Mouse (Mus musculus): ENCODE results near the gene Hnf1b. TPM values are rescaled to one million over a fixed set of nuclear protein-coding genes. Genes with fewer than 3 reads are reported as not detected.

Gene Hnf1b
- 0.55 TPM in 1 of 2 replicates, not detected in the other for polyA plus RNA-seq (2012)

DNA sequence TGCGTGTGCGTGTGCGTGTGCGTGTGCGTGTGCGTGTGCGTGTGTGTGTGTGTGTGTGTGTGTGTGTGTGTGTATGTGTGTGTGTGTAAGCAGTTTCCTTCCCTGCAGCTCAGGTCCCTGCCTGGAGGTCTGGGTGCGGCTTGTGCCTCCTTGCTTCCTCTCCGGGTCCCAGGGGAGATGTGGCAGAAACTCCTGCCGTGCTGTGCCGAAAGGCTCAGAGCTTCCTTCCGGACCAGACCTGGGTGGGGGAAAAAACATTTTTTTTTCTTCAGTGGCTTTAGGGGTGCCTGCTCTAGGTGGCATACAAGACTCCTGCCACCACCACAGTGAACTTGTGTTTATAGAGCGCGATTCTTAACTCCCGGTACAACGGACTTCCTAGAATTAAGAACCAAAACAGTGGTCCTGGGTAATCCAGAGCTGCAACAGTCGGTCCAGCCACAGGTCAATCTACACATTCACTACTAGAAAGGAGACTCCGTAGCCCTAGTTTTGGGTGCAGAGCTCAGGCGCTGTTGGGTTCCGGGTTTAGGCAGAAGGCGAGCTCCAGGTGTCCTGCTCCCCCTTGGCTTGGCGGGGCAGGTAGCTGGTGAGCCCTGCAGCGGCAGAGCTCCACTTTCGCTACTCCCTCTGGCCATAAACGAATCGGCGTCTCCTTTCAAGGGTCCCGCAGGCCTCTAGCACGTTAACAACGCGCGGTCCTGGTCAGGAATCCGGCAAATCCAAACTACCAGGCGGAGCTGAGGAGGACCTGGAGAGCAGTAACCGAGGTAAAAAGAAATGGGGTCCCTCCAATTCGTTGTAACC, at the start of gene Hnf1b:
Gene Hnf1b, plus strand, starts transcription at position 535 of the 807 bp plus-strand sequence.

DNA sequence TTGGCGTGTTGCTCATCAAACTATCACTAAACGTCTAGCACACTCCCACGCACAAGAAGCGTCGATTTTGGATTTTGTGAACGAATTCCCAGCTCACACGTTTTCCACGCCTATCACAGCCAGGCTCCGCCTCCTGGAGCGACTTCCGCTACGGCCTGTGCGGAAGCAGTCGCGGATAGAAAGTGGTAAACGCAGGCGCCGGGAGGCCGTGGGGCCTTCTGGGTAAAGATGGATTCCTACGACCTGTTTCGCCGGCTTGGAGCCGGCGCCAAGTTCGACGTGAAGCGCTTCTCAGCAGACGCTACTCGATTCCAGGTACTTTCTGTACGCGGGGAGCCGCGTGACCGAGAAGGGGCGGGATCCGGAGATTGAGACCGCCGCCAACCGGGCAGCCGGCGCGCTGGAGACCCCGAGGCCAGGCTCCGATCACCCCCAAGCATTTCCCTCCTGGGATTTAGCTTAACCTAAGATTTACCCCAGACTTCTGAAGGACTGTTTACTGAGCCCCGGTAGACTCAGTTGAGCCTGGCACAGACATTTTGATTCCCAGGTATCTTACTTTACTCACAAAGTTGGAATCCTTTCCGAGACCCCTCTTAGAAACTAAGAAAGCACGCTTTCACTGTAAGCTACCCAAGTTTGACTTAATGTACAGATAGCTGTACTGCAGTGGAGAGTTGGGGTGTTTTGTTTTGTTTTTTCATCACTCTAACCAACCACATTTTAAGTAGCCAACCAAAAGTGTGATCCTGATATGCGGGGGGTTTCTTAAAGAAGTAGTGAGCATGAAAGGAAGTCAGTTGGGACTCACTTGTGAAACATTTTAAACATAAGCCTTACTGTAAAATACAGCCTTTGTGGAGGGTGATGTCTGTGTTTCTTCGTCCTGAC, 92.3 kb downstream of the Hnf1b start, which contains the start of gene Ddx52:
Gene Ddx52, plus strand, starts transcription at position 113 of the 891 bp plus-strand sequence.

Other genes with a start within 250 kb of the Hnf1b start
- gene Rpl9-ps1, start 204.4 kb upstream of the Hnf1b start, polyA plus RNA-seq (2012), result not detected in 2 replicates
- 59.9 and 76.6 TPM in 2 replicates for gene Ccl3, start 200.7 kb upstream of the Hnf1b start, polyA plus RNA-seq (2012)
- gene Ccl4, start 187.5 kb upstream of the Hnf1b start, polyA plus RNA-seq (2012), result 13.6 and 17.5 TPM in 2 replicates
- gene Wfdc17, start 146.1 kb upstream of the Hnf1b start, polyA plus RNA-seq (2012), result 0.30 and 0.68 TPM in 2 replicates
- not detected in 2 replicates for gene Wfdc18, start 141.0 kb upstream of the Hnf1b start, polyA plus RNA-seq (2012)
- gene Wfdc21, start 103.1 kb upstream of the Hnf1b start, polyA plus RNA-seq (2012), result 3.1 and 7.6 TPM in 2 replicates
- gene Heatr6, start 96.4 kb upstream of the Hnf1b start, polyA plus RNA-seq (2012), result 6.7 and 7.6 TPM in 2 replicates
- 2.1 and 2.6 TPM in 2 replicates for gene Ddx52, start 92.0 kb downstream of the Hnf1b start, polyA plus RNA-seq (2012)
- 5.8 and 7.4 TPM in 2 replicates for gene Synrg, start 114.4 kb downstream of the Hnf1b start, polyA plus RNA-seq (2012)
- 0.17 TPM in 1 of 2 replicates, not detected in the other for gene Dusp14, start 219.2 kb downstream of the Hnf1b start, polyA plus RNA-seq (2012)

Data from megakaryocyte-erythroid progenitor cell, adult 5 weeks (primary cell).